In the genomic region with DNA sequence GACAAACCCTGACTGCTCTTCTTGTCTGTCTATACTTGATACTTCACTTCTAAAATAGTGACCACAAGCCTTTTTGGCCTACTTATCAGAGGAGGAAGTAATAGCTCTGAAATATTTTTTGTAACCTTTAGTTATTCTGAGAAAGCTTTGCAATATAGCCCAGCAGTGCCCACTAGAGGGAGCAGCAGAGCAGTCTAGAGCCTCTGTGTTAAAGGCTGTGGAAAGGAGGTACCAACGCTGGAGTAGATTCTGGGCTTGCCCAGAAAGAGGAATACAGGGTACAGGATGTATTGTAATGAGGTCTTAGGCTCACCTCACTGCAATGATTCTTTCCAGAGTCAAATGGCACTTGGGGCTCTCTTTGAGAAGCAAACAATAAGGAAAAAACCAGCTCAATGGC, we compare ENCODE assay signal across 7 mouse cellular contexts.
A peak's percentile ranks its signal among the peaks of the same experiment; 100 is the strongest.
DNase-seq lines count a peak whose midpoint lies in the region; TF ChIP-seq lines count a peak whose summit lies in the region.

No protein-coding gene starts in this region.

- no peaks in the 10 kb centered on the region for H3K4me1 ChIP-seq in ES-E14 (ENCODE audit: control insufficient read depth in 2 of 2, insufficient read depth in 2 of 2, low read length in 2 of 2, poor library complexity in 1 of 2)

- in situ Hi-C loops in ES-E14 (cut with MboI; ENCODE audit: low sequenced_read_pairs in 2 of 2, unreplicated experiment in 2 of 2) = no loop called here

- no peak overlapping the region for H3K9ac ChIP-seq in ES-E14 (ENCODE audit: insufficient read depth, low read depth, low read length, poor library complexity, severe bottlenecking)

- no peaks in the 10 kb centered on the region for H3K36me3 ChIP-seq in ES-E14 (ENCODE audit: control insufficient read depth, insufficient read depth, low read length, poor library complexity, severe bottlenecking)

- TF ChIP-seq CTCF in layer of hippocampus, adult 2 months (conservative IDR thresholded peaks at IDR 0.05) = peak; percentile 95

- no peak overlapping the region for H3K27ac ChIP-seq in ES-E14 (ENCODE audit: insufficient read depth, low read depth, low read length, poor library complexity, severe bottlenecking)
- no peak overlapping the region for H3K27ac ChIP-seq in layer of hippocampus, adult 2 months

- no peak overlapping the region for H3K4me3 ChIP-seq in ES-E14 (ENCODE audit: insufficient read depth in 1 of 2, low read depth in 1 of 2, low read length in 2 of 2, poor library complexity in 1 of 2, severe bottlenecking in 1 of 2)
- H3K4me3 ChIP-seq in layer of hippocampus, adult 2 months = no peak overlapping the region

- DNase-seq in A20 (ENCODE audit: low read depth, low spot score) (peak; percentile 25), ES-E14 (ENCODE audit: low read depth, low spot score) (peak; percentile 29)
- peak; percentile 45 for DNase-seq in cerebellum, adult 9-11 months
- DNase-seq in frontal cortex, postnatal 10 days (ENCODE audit: low spot score in 2 of 2) = peak; percentile 29 to 80
- peak; percentile 68 to 88 for DNase-seq in layer of hippocampus, adult 2 months (ENCODE audit: low spot score in 2 of 2)
- DNase-seq in lung, postnatal 36 days = peak; percentile 64
- peak; percentile 74 for DNase-seq in right cerebral cortex, postnatal 25 days

- no peaks in the 10 kb centered on the region for H3K9me3 ChIP-seq in ES-E14 (ENCODE audit: control insufficient read depth, insufficient read depth, low read depth, low read length)

TF ChIP-seq in ES-E14, 5 proteins besides CTCF, POLR2A, EP300 and RAD21:
- peak; percentile 36; the same call in 1 of the 2 replicates for TF ChIP-seq ZC3H11A (IDR thresholded peaks at IDR 0.05; ENCODE audit: borderline replicate concordance, low read depth, low read length)
- no peak for TF ChIP-seq ZNF384 (IDR thresholded peaks at IDR 0.05; ENCODE audit: low read depth, low read length)

Comparison
In these comparisons a context has a peak if more than half of its experiments do, and no peak if none do; other contexts are left out.
1. DNase-seq: peak in every context shown above with its lines; median percentile 78 in layer of hippocampus, adult 2 months; 74 in right cerebral cortex, postnatal 25 days; 64 in lung, postnatal 36 days; 54 in frontal cortex, postnatal 10 days; 45 in cerebellum, adult 9-11 months; 29 in ES-E14; 25 in A20.